Mouse (Mus musculus) midbrain, embryonic 12.5 days (tissue): ENCODE results near the gene Dbp. TPM values are rescaled to one million over a fixed set of nuclear protein-coding genes. Genes with fewer than 3 reads are reported as not detected.

Source experiments
- polyA plus RNA-seq: library from polyadenylated mRNA; unstranded; fragments of >200 nt; fragmentation: Nextera tagmentation; extraction: Ambion mirVana; gene quantifications from 2 replicates; pipeline ENCODE4 v1.2.1, GENCODE M21; 2016

The Dbp gene
- polyA plus RNA-seq, 1 experiment from 2014 or later: 4.5 TPM

Other genes with a start within 250 kb of the Dbp start
- gene Ftl1, start 245.2 kb upstream of the Dbp start, polyA plus RNA-seq: 5,715 and 6,077 TPM in 2 replicates
- gene Bax, start 238.2 kb upstream of the Dbp start, polyA plus RNA-seq: 241 and 250 TPM in 2 replicates
- 0.22 TPM in 2 replicates for gene Tulp2, start 223.2 kb upstream of the Dbp start, polyA plus RNA-seq
- not detected in 2 replicates for gene Gm45808, start 218.3 kb upstream of the Dbp start, polyA plus RNA-seq
- 3.2 and 3.6 TPM in 2 replicates for gene Dhdh, start 216.3 kb upstream of the Dbp start, polyA plus RNA-seq
- 102 and 106 TPM in 2 replicates for gene Nucb1, start 194.7 kb upstream of the Dbp start, polyA plus RNA-seq
- 15.4 and 18.5 TPM in 2 replicates for gene Ppp1r15a, start 178.8 kb upstream of the Dbp start, polyA plus RNA-seq
- gene Plekha4, start 178.8 kb upstream of the Dbp start, polyA plus RNA-seq: 0.70 and 0.96 TPM in 2 replicates
- gene Hsd17b14, start 150.2 kb upstream of the Dbp start, polyA plus RNA-seq: 0.78 TPM in 1 of 2 replicates, not detected in the other
- 23.2 and 23.8 TPM in 2 replicates for gene Bcat2, start 134.9 kb upstream of the Dbp start, polyA plus RNA-seq
- gene Fgf21, start 89.6 kb upstream of the Dbp start, polyA plus RNA-seq: not detected in 2 replicates
- gene Fut1, start 87.8 kb upstream of the Dbp start, polyA plus RNA-seq: not detected in 2 replicates
- gene Izumo1, start 83.3 kb upstream of the Dbp start, polyA plus RNA-seq: 0.18 and 0.31 TPM in 2 replicates
- gene Rasip1, start 77.6 kb upstream of the Dbp start, polyA plus RNA-seq: 10.7 and 11.6 TPM in 2 replicates
- 2.3 and 2.7 TPM in 2 replicates for gene Mamstr, start 65.1 kb upstream of the Dbp start, polyA plus RNA-seq
- 0.10 and 0.33 TPM in 2 replicates for gene Fut2, start 38.7 kb upstream of the Dbp start, polyA plus RNA-seq
- 0.31 TPM in 1 of 2 replicates, not detected in the other for gene Ntn5, start 21.1 kb upstream of the Dbp start, polyA plus RNA-seq
- 0.79 and 0.80 TPM in 2 replicates for gene Sec1, start 10.7 kb upstream of the Dbp start, polyA plus RNA-seq
- gene Car11, start 5.2 kb upstream of the Dbp start, polyA plus RNA-seq: 17.0 and 18.8 TPM in 2 replicates
- gene Rpl18, start 10.4 kb downstream of the Dbp start, polyA plus RNA-seq: 688 and 721 TPM in 2 replicates
- gene Sphk2, start 12.9 kb downstream of the Dbp start, polyA plus RNA-seq: 24.0 and 25.8 TPM in 2 replicates
- 1.3 and 1.6 TPM in 2 replicates for gene Fam83e, start 16.1 kb downstream of the Dbp start, polyA plus RNA-seq
- gene Spaca4, start 20.7 kb downstream of the Dbp start, polyA plus RNA-seq: not detected in 2 replicates
- gene Lmtk3, start 78.7 kb downstream of the Dbp start, polyA plus RNA-seq: 10.6 and 11.1 TPM in 2 replicates
- 1.5 and 2.2 TPM in 2 replicates for gene Sult2b1, start 79.6 kb downstream of the Dbp start, polyA plus RNA-seq
- 288 and 293 TPM in 2 replicates for gene Cyth2, start 109.5 kb downstream of the Dbp start, polyA plus RNA-seq
- 0.46 and 1.1 TPM in 2 replicates for gene Kcnj14, start 119.7 kb downstream of the Dbp start, polyA plus RNA-seq
- 50.1 and 50.2 TPM in 2 replicates for gene Grwd1, start 125.9 kb downstream of the Dbp start, polyA plus RNA-seq
- gene Kdelr1, start 167.7 kb downstream of the Dbp start, polyA plus RNA-seq: 40.6 and 54.6 TPM in 2 replicates
- 0.60 and 1.0 TPM in 2 replicates for gene Grin2d, start 173.3 kb downstream of the Dbp start, polyA plus RNA-seq
- gene Syngr4, start 191.6 kb downstream of the Dbp start, polyA plus RNA-seq: 0.34 and 0.42 TPM in 2 replicates
- 4.4 and 4.9 TPM in 2 replicates for gene Tmem143, start 191.9 kb downstream of the Dbp start, polyA plus RNA-seq
- gene Emp3, start 216.3 kb downstream of the Dbp start, polyA plus RNA-seq: 33.9 and 46.5 TPM in 2 replicates
- 2.2 and 3.4 TPM in 2 replicates for gene Ccdc114, start 219.0 kb downstream of the Dbp start, polyA plus RNA-seq